Mouse (Mus musculus) cerebellum, postnatal 14 days (tissue): ENCODE data around the gene Gm27029.
A peak's percentile ranks its signal among the peaks of the same experiment; 100 is the strongest.
"Not testable (repeated sequence)": the region's sequence is repeated elsewhere in the genome, so short reads cannot be mapped to it uniquely, and the experiment has no call there.

Experiments used
- DNase-seq, 2 experiments: peaks; one replicate each; pipeline ENCODE4 v3.0.0; 2021; ENCODE audit warnings: mixed read lengths in 2 of 2

Gm27029 gene

DNA sequence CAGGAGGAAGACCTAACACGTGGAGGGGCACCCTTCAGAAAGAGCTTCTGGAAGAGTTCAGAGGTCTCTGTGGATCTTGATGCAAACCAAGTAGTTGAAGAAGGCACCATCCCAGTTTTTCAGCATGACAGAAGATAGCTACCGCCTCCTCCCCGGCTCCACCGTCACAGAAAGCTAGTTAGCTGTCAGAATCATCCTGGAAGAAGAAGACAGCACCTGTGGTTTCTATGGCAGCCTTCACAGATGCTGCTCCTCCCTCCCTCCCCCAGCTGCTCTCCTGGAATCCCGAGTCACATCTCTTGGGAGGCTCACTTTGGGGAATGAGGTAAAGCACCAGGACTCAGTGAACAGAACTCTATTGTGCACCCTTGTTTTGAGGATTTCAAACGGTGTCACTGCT lies 5.6 kb downstream of the Gm27029 start:
- DNase-seq: no peak

DNA sequence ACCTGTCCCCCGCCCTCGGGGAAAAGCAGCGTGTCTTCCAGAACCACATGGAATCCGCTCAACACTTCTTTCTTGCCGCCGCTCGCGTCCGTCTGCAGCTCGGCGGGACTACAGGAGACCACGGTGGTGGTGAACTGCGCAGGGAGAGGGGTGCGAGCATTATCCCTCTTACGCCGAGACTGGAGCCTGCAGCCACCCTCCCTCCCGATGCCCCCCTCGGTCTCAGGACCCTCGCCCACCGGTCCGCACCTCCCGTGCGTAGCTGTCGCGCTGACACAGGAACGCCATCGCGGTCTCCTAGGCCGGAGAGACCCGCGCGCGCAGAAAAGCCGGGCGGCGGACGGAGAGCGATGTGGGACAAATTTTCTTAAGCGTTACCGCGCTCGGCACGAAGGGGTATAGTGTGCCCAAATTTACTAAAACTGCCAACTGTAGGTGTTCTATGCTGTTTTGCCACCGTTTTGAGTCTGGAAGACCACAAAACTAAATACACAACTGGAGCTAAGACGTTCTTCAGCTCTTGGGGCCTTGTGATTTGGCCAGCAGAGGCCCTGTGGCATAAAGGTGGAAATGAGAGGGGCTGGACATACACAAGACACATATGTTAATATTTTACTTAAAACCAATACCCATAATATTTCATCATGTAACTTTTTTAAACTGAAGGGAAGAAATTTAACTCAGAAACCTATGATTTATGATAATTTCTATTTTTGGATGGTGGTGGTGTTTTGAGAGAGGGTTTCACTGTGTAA lies 7.3 kb downstream of the Gm27029 start, which contains the start of gene Aarsd1:
Gene Aarsd1, minus strand, starts transcription at position 515 of the 755 bp plus-strand sequence.
- DNase-seq: peak; percentile 94 to 95

- no peak for DNase-seq
These were observed 8.0 kb downstream of the Gm27029 start for GRCm38 (mm10) chr11:101416433-101417100.

GRCm38 (mm10) chr11:101415306-101415705 lies 9.3 kb downstream of the Gm27029 start:
- DNase-seq: no peak

- DNase-seq: peak; percentile 84 to 89
These were observed 29.5 kb downstream of the Gm27029 start for GRCm38 (mm10) chr11:101395110-101395509.

DNA sequence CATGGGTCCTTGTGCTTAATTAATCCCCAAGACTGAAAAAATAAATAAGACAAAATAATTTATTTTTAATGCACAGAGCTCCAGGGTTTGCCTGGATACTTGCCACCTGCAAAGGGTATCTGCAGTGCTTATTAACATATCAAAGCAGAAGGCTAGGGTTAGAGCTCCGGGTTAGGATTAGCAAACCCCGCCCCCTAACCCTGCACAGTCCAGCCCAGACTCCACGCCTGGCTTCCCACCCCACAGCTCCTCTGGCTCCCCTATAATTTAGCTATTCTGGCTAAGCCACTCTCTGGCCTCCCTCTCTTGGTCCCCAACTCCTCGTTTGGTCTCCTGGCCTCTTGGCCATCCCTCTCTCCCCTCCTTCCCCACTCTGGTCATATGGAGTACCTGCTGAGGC lies 42.8 kb downstream of the Gm27029 start:
- DNase-seq: no peak

- DNase-seq: no peak
These were observed 45.7 kb downstream of the Gm27029 start for GRCm38 (mm10) chr11:101378926-101379325.

- not testable (repeated sequence) for DNase-seq
These were observed 46.4 kb downstream of the Gm27029 start for GRCm38 (mm10) chr11:101378196-101378595.

- no peak for DNase-seq
These were observed 50.1 kb downstream of the Gm27029 start for GRCm38 (mm10) chr11:101374421-101374938.

DNA sequence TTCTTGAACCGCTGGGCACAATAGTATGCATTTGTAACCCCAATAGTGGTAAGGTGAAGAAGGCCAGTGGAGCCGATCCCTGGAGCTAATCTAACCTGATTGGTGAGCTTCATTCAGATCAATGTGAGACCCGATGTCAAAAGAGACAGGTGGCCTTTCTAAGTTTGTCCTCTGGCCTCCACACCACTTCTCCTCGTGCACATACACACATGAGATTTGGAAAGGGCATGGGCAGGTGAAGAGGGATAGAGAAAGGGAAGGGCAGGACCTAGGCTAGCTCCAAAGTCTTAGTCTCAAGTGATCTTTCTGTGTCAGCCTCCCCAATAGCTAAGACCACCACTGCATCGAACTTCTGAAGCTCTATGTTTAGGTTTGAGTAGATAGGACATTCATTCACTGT lies 54.5 kb downstream of the Gm27029 start:
- DNase-seq: no peak

GRCm38 (mm10) chr11:101367326-101367935 lies 57.2 kb downstream of the Gm27029 start, which contains the start of gene G6pc:
TSS of gene G6pc (plus strand) at chr11:101367561.
- DNase-seq: no peak

DNA sequence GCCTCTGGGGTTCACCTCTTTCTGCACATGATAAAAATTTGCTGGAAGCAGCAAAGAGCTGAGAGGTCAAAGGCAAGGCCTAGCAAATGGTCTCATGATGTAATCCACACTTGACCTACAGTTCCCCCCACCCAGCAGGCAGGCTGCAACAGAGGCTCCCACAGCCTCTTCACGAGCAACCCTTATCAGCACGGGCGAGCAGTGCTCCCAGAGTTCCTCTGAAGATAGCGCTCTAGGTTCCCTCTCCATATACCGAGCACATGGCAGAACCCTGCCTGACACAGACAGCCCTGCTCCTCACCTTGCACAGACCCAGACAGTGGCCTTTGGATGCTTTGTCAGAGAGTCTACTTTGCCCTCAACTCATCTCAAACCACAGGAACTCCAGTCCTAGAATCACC lies 60.1 kb downstream of the Gm27029 start:
- DNase-seq: no peak

GRCm38 (mm10) chr11:101360651-101361113 lies 63.9 kb downstream of the Gm27029 start:
- DNase-seq: no peak

- DNase-seq: no peak
These were observed 64.8 kb downstream of the Gm27029 start for GRCm38 (mm10) chr11:101359776-101360175.

DNA sequence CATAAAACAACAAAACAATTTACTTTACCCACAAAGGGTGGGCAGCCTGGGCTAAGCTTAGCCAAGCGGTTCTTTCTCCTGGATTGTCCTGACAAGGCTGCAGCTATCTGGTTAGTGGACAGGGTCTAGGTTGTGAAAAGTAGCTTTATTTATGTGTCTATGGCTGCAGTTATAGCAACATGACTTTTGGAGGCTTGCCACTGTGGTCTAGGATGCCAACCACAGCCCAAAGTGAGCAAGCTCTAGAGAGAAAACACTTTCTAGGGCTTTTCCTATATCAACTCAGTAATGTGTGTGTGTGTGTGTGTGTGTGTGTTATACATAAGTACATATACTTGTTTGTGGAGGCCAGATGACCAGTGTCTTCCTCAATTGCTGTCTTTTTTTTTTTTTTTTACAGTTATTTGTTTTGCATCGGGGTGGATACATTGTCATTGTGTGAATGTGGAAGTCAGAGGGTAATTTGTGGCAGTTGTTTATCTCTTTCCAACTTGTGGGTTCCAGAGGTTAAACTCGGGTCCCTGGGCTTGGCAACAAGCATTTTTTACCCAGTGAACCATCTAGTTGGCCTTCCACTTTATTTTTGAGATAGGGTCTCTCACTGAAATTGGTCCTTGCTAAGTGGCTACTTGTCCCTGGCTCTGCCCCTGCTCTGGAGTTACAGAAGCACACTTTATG lies 67.0 kb downstream of the Gm27029 start:
- DNase-seq: no peak
